Mouse (Mus musculus): Measurements from ENCODE around the gene Casr. TPM values are rescaled to one million over a fixed set of nuclear protein-coding genes. Genes with fewer than 3 reads are reported as not detected.

Gene Casr
- polyA plus RNA-seq, 1 experiment from 2014 or later, result 0.17 TPM

- 68% methylated on average over 2 of the region's 2 CpGs for WGBS
- no peak overlapping the region for H3K9ac ChIP-seq
- H3K4me2 ChIP-seq (replicated peaks), result no peak overlapping the region
- no peaks in the 10 kb centered on the region for H3K36me3 ChIP-seq
- ATAC-seq (ENCODE audit: low FRiP score, low read depth), result no peak
- H3K4me3 ChIP-seq, result no peak overlapping the region
- no peak overlapping the region for H3K27ac ChIP-seq
- no peaks in the 10 kb centered on the region for H3K27me3 ChIP-seq
- H3K9me3 ChIP-seq, result no peaks in the 10 kb centered on the region
- H3K4me1 ChIP-seq, result no peaks in the 10 kb centered on the region
Observed at GRCm38 (mm10) chr16:36467936-36468335, 94.0 kb downstream of the Casr start.

- Histone ChIP-seq H3K36me3 (no peaks in the 10 kb centered on the region), H3K4me3 (no peak overlapping the region), H3K9me3 (no peaks in the 10 kb centered on the region), H3K4me1 (no peaks in the 10 kb centered on the region), H3K27ac (no peak overlapping the region), H3K9ac (no peak overlapping the region), H3K27me3 (no peaks in the 10 kb centered on the region), H3K4me2 (replicated peaks) (no peak overlapping the region)
- 72% methylated on average over 3 of the region's 3 CpGs for WGBS
- ATAC-seq (ENCODE audit: low FRiP score, low read depth), result no peak
Observed at GRCm38 (mm10) chr16:36465436-36465835, 96.5 kb downstream of the Casr start.

DNA sequence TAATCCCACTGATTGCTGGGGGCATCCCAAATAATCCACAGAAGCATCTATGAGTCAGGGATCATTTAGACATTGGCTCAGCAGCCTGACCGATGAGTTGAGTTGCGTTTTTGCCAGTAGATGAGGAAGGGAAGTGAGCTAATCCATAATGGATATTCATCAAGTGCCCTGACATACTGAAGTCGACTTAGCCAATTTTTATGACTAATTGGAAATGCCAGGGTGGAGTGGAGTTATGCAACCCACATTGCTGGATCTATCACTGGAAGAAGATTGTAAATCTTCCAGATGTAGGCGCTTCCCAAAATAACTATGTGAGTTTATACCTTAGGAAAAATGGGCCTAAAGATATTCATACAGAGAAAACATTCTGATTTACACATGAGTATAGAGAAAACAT, 97.9 kb downstream of the Casr start:
- Histone ChIP-seq H3K4me1 (no peaks in the 10 kb centered on the region), H3K4me2 (replicated peaks) (no peak overlapping the region), H3K27me3 (no peaks in the 10 kb centered on the region), H3K36me3 (no peaks in the 10 kb centered on the region), H3K9me3 (no peaks in the 10 kb centered on the region), H3K4me3 (no peak overlapping the region), H3K27ac (no peak overlapping the region), H3K9ac (no peak overlapping the region)
- whole genome bisulfite sequencing, result 82% methylated on average over 4 of the region's 4 CpGs
- ATAC-seq (ENCODE audit: low FRiP score, low read depth), result no peak

- Histone ChIP-seq H3K36me3 (no peaks in the 10 kb centered on the region), H3K27me3 (no peaks in the 10 kb centered on the region), H3K9me3 (no peaks in the 10 kb centered on the region), H3K27ac (no peak overlapping the region), H3K4me3 (no peak overlapping the region), H3K4me1 (no peaks in the 10 kb centered on the region), H3K9ac (no peak overlapping the region), H3K4me2 (replicated peaks) (no peak overlapping the region)
- ATAC-seq (ENCODE audit: low FRiP score, low read depth), result no peak
- WGBS, result 55% methylated on average over 2 of the region's 2 CpGs
Observed at GRCm38 (mm10) chr16:36460426-36460825, 101.5 kb downstream of the Casr start.

GRCm38 (mm10) chr16:36455342-36455802, 106.6 kb downstream of the Casr start, which contains the start of gene Stfa3:
Gene Stfa3, minus strand, starts transcription at chr16:36455392.
- no peaks in the 10 kb centered on the region for H3K9me3 ChIP-seq
- no peaks in the 10 kb centered on the region for H3K4me1 ChIP-seq
- WGBS, result 85% methylated on average over 4 of the region's 4 CpGs
- no peak within 1 kb of the TSS for H3K4me3 ChIP-seq
- ATAC-seq (ENCODE audit: low FRiP score, low read depth), result no peak
- H3K4me2 ChIP-seq (replicated peaks), result no peak within 1 kb of the TSS
- no peak within 1 kb of the TSS for H3K9ac ChIP-seq
- no peaks in the 10 kb centered on the region for H3K27me3 ChIP-seq
- no peaks in the 10 kb centered on the region for H3K36me3 ChIP-seq
- H3K27ac ChIP-seq, result no peak within 1 kb of the TSS

Other genes starting within 250 kb of the Casr start
- not detected in 2 replicates for gene BC117090, start 227.8 kb downstream of the Casr start, polyA plus RNA-seq (2015; fragmentation: Nextera tagmentation; extraction: Ambion mirVana)
- gene BC100530, start 194.4 kb downstream of the Casr start, polyA plus RNA-seq (2015; fragmentation: Nextera tagmentation; extraction: Ambion mirVana), result 3.5 and 3.9 TPM in 2 replicates
- gene Stfa2, start 153.7 kb downstream of the Casr start, polyA plus RNA-seq (2015; fragmentation: Nextera tagmentation; extraction: Ambion mirVana), result not detected in 2 replicates
- 0.83 and 1.1 TPM in 2 replicates for gene Stfa3, start 106.7 kb downstream of the Casr start, polyA plus RNA-seq (2015; fragmentation: Nextera tagmentation; extraction: Ambion mirVana)
- gene Cd86, start 103.9 kb upstream of the Casr start, polyA plus RNA-seq (2015; fragmentation: Nextera tagmentation; extraction: Ambion mirVana), result 0.88 and 1.2 TPM in 2 replicates
- gene Ildr1, start 131.8 kb upstream of the Casr start, polyA plus RNA-seq (2015; fragmentation: Nextera tagmentation; extraction: Ambion mirVana), result 1.0 and 1.1 TPM in 2 replicates
- 2.9 and 4.3 TPM in 2 replicates for gene Slc15a2, start 222.8 kb upstream of the Casr start, polyA plus RNA-seq (2015; fragmentation: Nextera tagmentation; extraction: Ambion mirVana)

Measured in limb, embryonic 13.5 days (tissue).